Mouse (Mus musculus) lung, postnatal 25 days (tissue): ENCODE results near the gene Lrfn4.

ENCODE experiments used
- DNase-seq: peaks from one replicate; pipeline ENCODE4 v3.0.0; 2022; ENCODE audit warnings: low spot score

Gene Lrfn4

DNA sequence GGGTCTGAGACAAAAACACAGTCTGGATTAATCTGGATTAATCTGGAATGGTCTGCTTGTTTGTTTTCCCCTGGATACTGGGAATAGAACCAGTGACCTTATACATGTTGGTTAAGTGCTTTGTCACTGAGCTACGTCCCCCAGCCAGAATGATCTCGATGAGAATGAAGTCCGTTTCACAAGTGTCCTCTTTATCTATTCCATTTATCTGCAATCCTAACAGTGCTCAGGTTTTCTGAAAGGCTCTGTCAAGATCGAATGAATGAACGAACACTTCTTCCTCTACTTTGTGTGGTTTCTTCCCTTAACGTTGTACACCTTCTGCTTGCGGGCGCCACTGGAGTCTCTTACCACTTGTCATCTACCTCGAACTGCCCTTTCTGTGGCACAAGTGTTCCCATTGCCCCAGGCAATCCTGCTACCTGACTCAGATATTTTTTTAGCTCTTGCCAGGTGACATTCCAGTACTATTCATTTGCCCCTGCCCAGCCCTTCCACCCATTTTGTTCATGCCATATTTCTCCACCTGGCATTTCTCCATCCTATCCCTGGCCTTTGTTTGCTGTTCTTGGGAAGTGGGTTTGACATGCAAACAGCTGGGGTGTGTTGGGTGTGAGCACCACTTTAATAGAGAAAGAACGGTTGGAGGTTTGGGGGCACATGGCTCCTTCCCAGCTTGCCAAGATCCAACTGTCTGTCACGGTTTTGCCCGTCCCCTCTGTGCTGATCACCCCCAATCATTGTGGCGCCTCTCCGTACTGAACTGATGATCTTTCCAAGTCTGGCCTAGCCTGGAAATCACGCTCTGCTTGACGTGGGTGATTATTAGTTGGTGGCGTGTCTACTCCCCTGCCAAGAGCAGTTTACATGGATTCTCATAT lies 45.9 kb downstream of the Lrfn4 start:
- peak; percentile 78 for DNase-seq

- no peak for DNase-seq
Measured at GRCm38 (mm10) chr19:4568832-4569231, 46.6 kb downstream of the Lrfn4 start.

DNA sequence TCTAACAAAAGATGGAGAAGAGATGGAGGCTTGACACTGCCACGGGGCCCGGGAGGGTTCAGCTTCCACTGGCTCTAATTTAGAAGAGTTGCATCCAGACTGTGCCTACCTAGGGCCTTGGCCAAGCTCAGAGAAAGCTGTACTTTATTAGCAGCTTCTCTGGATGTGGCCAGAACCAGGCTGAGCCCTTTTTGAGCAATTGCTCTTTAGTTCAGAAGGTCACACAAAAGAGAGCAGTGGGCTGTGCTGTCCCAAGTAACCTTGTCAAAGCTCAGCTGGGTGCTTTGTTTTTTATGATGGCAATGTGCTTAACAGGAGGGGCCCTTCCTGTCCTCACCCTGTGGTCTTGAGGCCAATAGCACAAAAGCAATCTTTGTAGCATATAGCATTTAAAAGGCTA lies 47.8 kb downstream of the Lrfn4 start:
- no peak for DNase-seq

DNA sequence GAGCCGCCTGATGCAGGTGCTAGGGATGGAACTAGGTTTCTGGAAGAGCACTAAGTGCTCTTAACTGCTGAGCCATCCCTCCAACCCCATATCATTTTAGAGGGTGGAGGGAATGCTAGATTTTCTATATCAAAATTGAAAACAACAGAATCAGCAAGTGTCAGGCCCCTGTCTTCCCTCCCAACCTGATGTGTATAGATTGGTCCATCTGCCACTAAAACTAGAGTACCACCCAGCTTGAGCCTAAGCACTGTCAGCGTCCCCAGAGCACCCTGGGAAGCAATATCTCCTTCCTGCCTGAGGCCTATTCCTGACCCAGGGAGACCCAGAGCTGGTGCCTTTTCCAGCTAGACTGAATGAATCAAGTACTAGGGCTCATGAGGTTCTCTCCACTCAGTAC lies 48.6 kb downstream of the Lrfn4 start:
- DNase-seq: no peak

DNA sequence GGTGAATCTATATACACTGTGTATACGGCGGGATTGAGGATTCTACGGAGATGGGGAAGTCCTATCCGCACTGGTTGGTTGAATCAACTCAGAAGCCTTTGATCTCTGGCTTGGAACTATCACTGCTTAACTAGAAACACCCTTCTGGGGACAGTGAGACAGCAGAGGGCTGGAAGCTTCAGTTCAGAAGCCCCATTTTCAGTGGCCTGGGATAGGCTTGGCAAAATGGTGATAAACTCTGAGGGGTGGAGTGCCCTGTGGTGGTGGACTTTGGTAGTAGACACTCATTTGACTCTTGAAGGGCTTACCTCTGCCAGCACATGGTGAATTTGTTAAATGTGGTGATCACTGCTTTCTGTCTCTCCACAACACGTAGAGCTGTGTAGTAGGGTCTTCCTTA lies 49.8 kb downstream of the Lrfn4 start:
- DNase-seq: no peak
